Mouse (Mus musculus): Measurements from ENCODE around the gene Cldn10. TPM values are rescaled to one million over a fixed set of nuclear protein-coding genes. Genes with fewer than 3 reads are reported as not detected.

Gene Cldn10
- polyA plus RNA-seq (2015; fragmentation: Nextera tagmentation; extraction: Ambion mirVana) = 2.2 and 6.8 TPM in 2 replicates

DNA sequence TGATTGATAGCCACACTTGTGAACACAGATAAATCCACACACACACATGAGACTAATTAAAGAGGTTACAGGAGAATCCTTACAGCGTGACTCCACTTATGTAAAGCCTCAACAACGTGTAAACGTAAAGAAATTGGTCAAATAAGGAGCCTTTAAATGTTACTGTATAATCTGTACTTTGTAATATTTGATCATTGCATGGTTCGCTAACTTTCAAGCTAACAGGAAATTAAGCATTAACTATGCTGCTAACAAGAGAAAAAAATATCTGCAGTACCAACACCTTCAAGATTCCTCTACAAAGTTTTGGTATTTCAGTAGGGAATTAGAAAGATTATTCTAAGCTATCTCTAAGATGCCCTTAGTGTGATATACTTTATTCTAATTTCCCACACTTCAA, at the start of gene Cldn10:
Gene Cldn10, plus strand, starts transcription at position 288 of the 400 bp plus-strand sequence.
- ATAC-seq (replicated peaks; ENCODE audit: extremely low read depth, insufficient read depth, low FRiP score) = no peak
- no peak within 1 kb of the TSS for H3K27ac ChIP-seq (ENCODE audit: low read length)
- no peaks in the 10 kb centered on the region for H3K36me3 ChIP-seq (ENCODE audit: control insufficient read depth, insufficient read depth)
- no peak within 1 kb of the TSS for H3K4me2 ChIP-seq (ENCODE audit: low read depth, low read length)
- H3K27me3 ChIP-seq (ENCODE audit: control insufficient read depth, insufficient read depth, low read length) = no peaks in the 10 kb centered on the region
- no peaks in the 10 kb centered on the region for H3K9me3 ChIP-seq (replicated peaks; ENCODE audit: control insufficient read depth, low read length)
- H3K4me1 ChIP-seq (ENCODE audit: control insufficient read depth, insufficient read depth, low read length) = no peaks in the 10 kb centered on the region
- no peak within 1 kb of the TSS for H3K9ac ChIP-seq (ENCODE audit: low read length)
- no peak within 1 kb of the TSS for H3K4me3 ChIP-seq (ENCODE audit: low read length)
- 74% methylated on average over 4 of the region's 4 CpGs for WGBS

DNA sequence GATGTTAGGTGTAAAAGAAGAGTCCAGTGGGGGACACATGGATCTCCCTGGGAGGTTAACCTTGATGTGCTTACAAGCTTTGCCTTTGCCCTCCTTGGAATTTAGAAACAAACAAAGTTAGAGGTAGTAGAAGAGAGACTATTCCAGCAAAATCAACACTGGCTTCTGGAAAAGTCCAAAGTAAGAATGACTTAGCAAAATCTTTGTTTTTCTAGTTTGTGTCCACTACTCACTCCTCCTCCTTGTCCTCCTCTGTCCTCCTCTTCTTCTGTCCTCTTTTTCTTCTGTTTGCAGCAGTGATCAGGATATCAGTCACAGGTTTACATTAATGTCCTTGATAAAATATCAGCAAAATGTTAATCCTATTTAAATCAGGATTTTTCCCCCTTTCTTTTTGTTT, 45.9 kb upstream of the Cldn10 start:
- no peak for ATAC-seq (replicated peaks; ENCODE audit: extremely low read depth, insufficient read depth, low FRiP score)
- Histone ChIP-seq H3K4me2 (ENCODE audit: low read depth, low read length) (no peak overlapping the region), H3K4me1 (ENCODE audit: control insufficient read depth, insufficient read depth, low read length) (peaks cover 2% of the 10 kb centered on the region; the same call in 1 of the 2 replicates)

DNA sequence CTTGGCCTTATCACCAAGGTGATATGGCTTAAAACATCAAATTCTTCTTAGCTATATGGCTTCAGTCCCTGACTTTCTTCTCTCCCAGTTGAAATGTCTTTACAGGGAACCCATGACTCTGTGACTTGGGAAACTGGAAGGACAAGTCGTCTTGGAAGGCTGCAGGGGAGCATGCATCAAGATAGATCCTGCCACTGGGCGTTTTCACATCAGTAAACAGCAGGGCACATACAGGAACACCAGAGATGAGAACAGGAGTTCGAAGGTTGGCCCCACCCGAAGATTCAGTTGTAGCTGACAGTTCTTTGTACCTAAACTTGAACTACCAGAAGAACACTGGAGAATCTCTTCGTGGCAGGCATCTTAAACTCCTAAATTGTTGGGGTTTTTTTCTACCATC, 44.8 kb upstream of the Cldn10 start:
- Histone ChIP-seq H3K4me3 (ENCODE audit: low read length) (no peak overlapping the region), H3K4me1 (ENCODE audit: control insufficient read depth, insufficient read depth, low read length) (no peaks in the 10 kb centered on the region), H3K27me3 (ENCODE audit: control insufficient read depth, insufficient read depth, low read length) (no peaks in the 10 kb centered on the region), H3K27ac (ENCODE audit: low read length) (no peak overlapping the region), H3K9me3 (replicated peaks; ENCODE audit: control insufficient read depth, low read length) (peaks cover 5% of the 10 kb centered on the region), H3K4me2 (ENCODE audit: low read depth, low read length) (no peak overlapping the region), H3K9ac (ENCODE audit: low read length) (no peak overlapping the region), H3K36me3 (ENCODE audit: control insufficient read depth, insufficient read depth) (no peaks in the 10 kb centered on the region)
- no peak for ATAC-seq (replicated peaks; ENCODE audit: extremely low read depth, insufficient read depth, low FRiP score)
- WGBS = 70% methylated on average over 5 of the region's 5 CpGs

More for the DNA sequence above, 45.9 kb upstream of the Cldn10 start:
- no peaks in the 10 kb centered on the region for H3K27me3 ChIP-seq (ENCODE audit: control insufficient read depth, insufficient read depth, low read length)
- no peak overlapping the region for H3K27ac ChIP-seq (ENCODE audit: low read length)
- H3K4me3 ChIP-seq (ENCODE audit: low read length) = no peak overlapping the region
- H3K9ac ChIP-seq (ENCODE audit: low read length) = no peak overlapping the region
- no peaks in the 10 kb centered on the region for H3K36me3 ChIP-seq (ENCODE audit: control insufficient read depth, insufficient read depth)
- H3K9me3 ChIP-seq (replicated peaks; ENCODE audit: control insufficient read depth, low read length) = peaks cover 5% of the 10 kb centered on the region

DNA sequence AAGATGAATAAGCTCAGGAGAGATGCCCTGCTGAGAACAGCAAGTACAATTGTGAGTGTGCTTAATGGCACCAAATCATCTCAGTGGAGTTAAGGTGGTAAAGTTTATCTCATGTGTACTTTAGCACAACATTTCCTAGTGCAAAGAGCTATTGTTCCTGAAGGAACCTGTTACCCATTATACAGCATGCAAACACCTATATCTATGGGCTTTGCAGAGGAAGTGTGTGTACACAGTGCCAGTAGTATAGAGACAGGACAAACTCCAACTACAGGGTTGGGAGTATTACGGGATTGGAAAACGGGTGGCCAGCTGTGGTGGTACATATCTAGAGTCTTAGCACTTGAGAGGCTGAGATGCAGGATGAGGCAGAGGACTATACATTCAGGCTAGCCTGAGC, 38.6 kb upstream of the Cldn10 start:
- 83% methylated on average over 2 of the region's 2 CpGs for WGBS
- no peak overlapping the region for H3K9ac ChIP-seq (ENCODE audit: low read length)
- H3K4me3 ChIP-seq (ENCODE audit: low read length) = no peak overlapping the region
- no peaks in the 10 kb centered on the region for H3K4me1 ChIP-seq (ENCODE audit: control insufficient read depth, insufficient read depth, low read length)
- no peaks in the 10 kb centered on the region for H3K36me3 ChIP-seq (ENCODE audit: control insufficient read depth, insufficient read depth)
- H3K27me3 ChIP-seq (ENCODE audit: control insufficient read depth, insufficient read depth, low read length) = no peaks in the 10 kb centered on the region
- H3K9me3 ChIP-seq (replicated peaks; ENCODE audit: control insufficient read depth, low read length) = no peaks in the 10 kb centered on the region
- no peak overlapping the region for H3K27ac ChIP-seq (ENCODE audit: low read length)
- H3K4me2 ChIP-seq (ENCODE audit: low read depth, low read length) = no peak overlapping the region
- no peak for ATAC-seq (replicated peaks; ENCODE audit: extremely low read depth, insufficient read depth, low FRiP score)

DNA sequence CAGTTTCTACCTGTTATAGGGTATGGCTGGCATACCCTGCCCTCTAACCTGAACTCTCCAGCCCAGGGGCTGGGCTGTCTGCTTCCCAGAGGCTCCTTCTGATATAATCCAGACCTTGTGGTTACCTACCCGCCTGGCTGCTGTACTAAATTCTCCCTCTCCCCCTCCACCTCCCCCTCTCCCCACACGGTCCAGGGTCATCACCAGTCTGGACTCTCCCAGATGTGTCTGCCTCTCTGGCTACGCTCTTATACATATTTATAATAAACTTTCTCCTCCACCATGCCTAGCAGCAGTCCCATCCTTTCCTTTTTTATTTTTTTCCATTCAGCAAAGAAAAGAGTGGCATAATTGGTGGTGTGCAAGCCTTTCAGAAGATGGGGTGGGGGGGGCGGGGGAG, 38.0 kb upstream of the Cldn10 start:
- no peak overlapping the region for H3K4me3 ChIP-seq (ENCODE audit: low read length)
- H3K4me1 ChIP-seq (ENCODE audit: control insufficient read depth, insufficient read depth, low read length) = no peaks in the 10 kb centered on the region
- no peak for ATAC-seq (replicated peaks; ENCODE audit: extremely low read depth, insufficient read depth, low FRiP score)
- no peaks in the 10 kb centered on the region for H3K27me3 ChIP-seq (ENCODE audit: control insufficient read depth, insufficient read depth, low read length)
- H3K9ac ChIP-seq (ENCODE audit: low read length) = no peak overlapping the region
- H3K27ac ChIP-seq (ENCODE audit: low read length) = no peak overlapping the region
- H3K9me3 ChIP-seq (replicated peaks; ENCODE audit: control insufficient read depth, low read length) = no peaks in the 10 kb centered on the region
- 57% methylated on average over 4 of the region's 4 CpGs for WGBS
- H3K4me2 ChIP-seq (ENCODE audit: low read depth, low read length) = no peak overlapping the region
- H3K36me3 ChIP-seq (ENCODE audit: control insufficient read depth, insufficient read depth) = no peaks in the 10 kb centered on the region

DNA sequence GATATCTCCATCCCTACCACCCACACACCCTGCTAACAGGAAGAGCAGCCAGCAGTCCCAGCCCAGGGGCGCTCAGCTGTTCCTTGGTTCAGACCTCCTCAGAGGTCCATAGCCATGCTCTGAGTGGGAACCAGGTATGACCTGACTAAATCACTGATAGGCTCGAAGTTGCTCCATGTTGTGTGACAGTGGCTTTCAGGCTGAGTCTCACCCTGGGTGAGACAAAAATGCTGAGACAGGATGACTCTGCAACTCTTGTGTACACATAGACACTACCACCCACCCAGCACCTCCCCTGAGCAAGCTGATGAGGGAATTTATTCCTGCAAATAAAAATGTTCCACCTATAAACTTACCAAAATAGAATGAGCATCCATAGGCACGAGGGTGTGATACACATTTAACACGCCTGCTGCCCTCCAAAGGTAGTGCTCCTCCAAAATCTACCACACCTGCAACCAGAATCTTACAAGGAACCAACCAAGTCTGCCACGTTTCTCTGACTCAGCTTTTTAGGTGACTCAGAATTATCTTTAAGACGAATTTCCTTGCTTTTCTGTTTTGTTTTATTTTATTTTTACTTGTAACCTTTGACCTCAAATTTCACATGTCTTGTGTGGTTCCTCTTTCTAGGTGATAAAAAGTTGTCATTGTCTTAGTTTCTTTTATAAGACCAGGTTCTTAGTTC, 37.1 kb upstream of the Cldn10 start:
- no peak overlapping the region for H3K4me2 ChIP-seq (ENCODE audit: low read depth, low read length)
- no peak for ATAC-seq (replicated peaks; ENCODE audit: extremely low read depth, insufficient read depth, low FRiP score)
- no peaks in the 10 kb centered on the region for H3K27me3 ChIP-seq (ENCODE audit: control insufficient read depth, insufficient read depth, low read length)
- no peak overlapping the region for H3K9ac ChIP-seq (ENCODE audit: low read length)
- H3K4me1 ChIP-seq (ENCODE audit: control insufficient read depth, insufficient read depth, low read length) = no peaks in the 10 kb centered on the region
- no peaks in the 10 kb centered on the region for H3K36me3 ChIP-seq (ENCODE audit: control insufficient read depth, insufficient read depth)
- H3K9me3 ChIP-seq (replicated peaks; ENCODE audit: control insufficient read depth, low read length) = no peaks in the 10 kb centered on the region
- H3K4me3 ChIP-seq (ENCODE audit: low read length) = no peak overlapping the region
- no peak overlapping the region for H3K27ac ChIP-seq (ENCODE audit: low read length)
- 73% methylated on average over 6 of the region's 6 CpGs for WGBS

DNA sequence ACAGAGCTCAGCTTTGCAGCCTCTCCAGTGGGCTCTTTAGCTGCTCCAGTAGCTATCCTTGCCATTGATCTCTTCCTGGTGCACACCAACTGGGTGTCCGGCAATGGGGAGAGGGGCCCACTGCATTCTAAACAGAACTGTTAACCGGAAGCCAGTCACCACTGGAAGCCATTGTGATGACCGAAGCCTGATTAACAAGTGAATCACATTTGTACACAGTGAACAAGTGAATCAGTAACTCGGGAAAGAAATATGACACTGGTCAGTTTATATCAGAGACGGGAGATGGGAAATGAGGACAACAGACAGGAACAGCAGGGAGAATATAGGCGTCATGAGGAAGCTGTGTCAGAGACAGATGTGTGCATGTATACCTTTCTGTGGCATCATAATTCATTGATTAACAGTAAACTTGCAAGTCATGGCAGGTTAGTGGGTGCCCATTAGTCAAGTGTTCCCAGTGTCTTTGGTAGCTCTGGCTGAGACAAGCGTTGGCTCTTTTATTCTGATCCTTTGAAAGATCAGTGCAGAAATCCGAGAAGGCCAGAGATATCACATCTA, 36.4 kb upstream of the Cldn10 start:
- Histone ChIP-seq H3K9me3 (replicated peaks; ENCODE audit: control insufficient read depth, low read length) (no peaks in the 10 kb centered on the region), H3K4me2 (ENCODE audit: low read depth, low read length) (no peak overlapping the region), H3K4me3 (ENCODE audit: low read length) (no peak overlapping the region), H3K9ac (ENCODE audit: low read length) (no peak overlapping the region), H3K4me1 (ENCODE audit: control insufficient read depth, insufficient read depth, low read length) (no peaks in the 10 kb centered on the region), H3K27me3 (ENCODE audit: control insufficient read depth, insufficient read depth, low read length) (no peaks in the 10 kb centered on the region), H3K27ac (ENCODE audit: low read length) (no peak overlapping the region), H3K36me3 (ENCODE audit: control insufficient read depth, insufficient read depth) (no peaks in the 10 kb centered on the region)
- ATAC-seq (replicated peaks; ENCODE audit: extremely low read depth, insufficient read depth, low FRiP score) = no peak
- WGBS = 81% methylated on average over 8 of the region's 8 CpGs

DNA sequence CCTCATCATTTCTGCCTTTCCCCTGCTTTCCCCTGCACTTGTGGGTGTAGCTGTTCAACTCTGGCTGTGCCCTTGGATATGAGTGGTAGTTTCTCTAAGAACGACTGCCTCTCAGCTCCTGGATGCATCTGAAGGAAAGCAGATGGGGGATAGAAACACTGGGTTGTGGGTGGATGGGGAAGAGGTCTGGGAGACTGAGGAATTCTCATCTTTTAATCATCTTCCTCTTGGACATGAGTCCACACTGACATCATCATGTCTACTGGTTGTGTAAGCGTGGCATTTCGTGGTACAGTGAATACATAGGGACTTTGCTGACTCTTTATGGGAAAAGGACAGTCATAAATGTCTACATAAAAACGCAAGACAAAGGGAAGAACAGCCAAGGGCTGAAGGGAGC, 31.7 kb upstream of the Cldn10 start:
- no peaks in the 10 kb centered on the region for H3K4me1 ChIP-seq (ENCODE audit: control insufficient read depth, insufficient read depth, low read length)
- no peak overlapping the region for H3K9ac ChIP-seq (ENCODE audit: low read length)
- ATAC-seq (replicated peaks; ENCODE audit: extremely low read depth, insufficient read depth, low FRiP score) = no peak
- no peak overlapping the region for H3K4me2 ChIP-seq (ENCODE audit: low read depth, low read length)
- H3K36me3 ChIP-seq (ENCODE audit: control insufficient read depth, insufficient read depth) = no peaks in the 10 kb centered on the region
- no peak overlapping the region for H3K27ac ChIP-seq (ENCODE audit: low read length)
- WGBS = 74% methylated on average over 4 of the region's 4 CpGs
- H3K27me3 ChIP-seq (ENCODE audit: control insufficient read depth, insufficient read depth, low read length) = no peaks in the 10 kb centered on the region
- no peak overlapping the region for H3K4me3 ChIP-seq (ENCODE audit: low read length)
- H3K9me3 ChIP-seq (replicated peaks; ENCODE audit: control insufficient read depth, low read length) = no peaks in the 10 kb centered on the region

DNA sequence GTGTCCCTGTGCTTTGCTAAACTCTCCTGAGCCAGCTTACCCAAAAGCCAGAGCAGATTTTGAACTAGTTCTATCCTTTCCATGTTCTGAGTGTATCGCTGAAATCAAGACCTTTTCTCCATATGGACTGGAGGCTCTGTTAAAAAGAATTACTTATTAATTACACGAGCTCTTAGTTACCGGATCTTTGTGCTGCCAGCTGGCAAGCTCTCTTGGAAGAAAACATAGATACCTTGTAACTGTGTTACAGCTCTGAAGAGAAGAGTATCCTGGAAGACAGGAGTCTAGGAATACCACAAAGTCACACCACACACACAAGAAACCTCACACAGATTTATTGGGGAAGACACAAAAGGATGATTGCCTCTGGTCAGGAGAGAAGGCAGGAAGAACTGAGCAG, 31.1 kb upstream of the Cldn10 start:
- no peak overlapping the region for H3K27ac ChIP-seq (ENCODE audit: low read length)
- H3K9me3 ChIP-seq (replicated peaks; ENCODE audit: control insufficient read depth, low read length) = no peaks in the 10 kb centered on the region
- no peaks in the 10 kb centered on the region for H3K27me3 ChIP-seq (ENCODE audit: control insufficient read depth, insufficient read depth, low read length)
- WGBS = 79% methylated on average over 3 of the region's 3 CpGs
- no peak overlapping the region for H3K4me2 ChIP-seq (ENCODE audit: low read depth, low read length)
- no peak overlapping the region for H3K4me3 ChIP-seq (ENCODE audit: low read length)
- no peaks in the 10 kb centered on the region for H3K4me1 ChIP-seq (ENCODE audit: control insufficient read depth, insufficient read depth, low read length)
- H3K36me3 ChIP-seq (ENCODE audit: control insufficient read depth, insufficient read depth) = no peaks in the 10 kb centered on the region
- no peak overlapping the region for H3K9ac ChIP-seq (ENCODE audit: low read length)
- no peak for ATAC-seq (replicated peaks; ENCODE audit: extremely low read depth, insufficient read depth, low FRiP score)
